Mouse (Mus musculus) retina, adult 2 months (tissue): ENCODE measurements around the gene Ermard.
A peak's percentile ranks its signal among the peaks of the same experiment; 100 is the strongest.

ENCODE experiments used
- DNase-seq: peaks from one replicate; pipeline ENCODE4 v3.0.0-alpha.2; 2012; ENCODE audit warnings: low read depth, low spot score

The Ermard gene

GRCm38 (mm10) chr17:15060356-15060755, 19.3 kb downstream of the Ermard start:
- no peak for DNase-seq

GRCm38 (mm10) chr17:15065391-15066024, 24.5 kb downstream of the Ermard start:
- DNase-seq: peak; percentile 64

- no peak for DNase-seq
These were observed 25.1 kb downstream of the Ermard start for GRCm38 (mm10) chr17:15066066-15066465.

DNA sequence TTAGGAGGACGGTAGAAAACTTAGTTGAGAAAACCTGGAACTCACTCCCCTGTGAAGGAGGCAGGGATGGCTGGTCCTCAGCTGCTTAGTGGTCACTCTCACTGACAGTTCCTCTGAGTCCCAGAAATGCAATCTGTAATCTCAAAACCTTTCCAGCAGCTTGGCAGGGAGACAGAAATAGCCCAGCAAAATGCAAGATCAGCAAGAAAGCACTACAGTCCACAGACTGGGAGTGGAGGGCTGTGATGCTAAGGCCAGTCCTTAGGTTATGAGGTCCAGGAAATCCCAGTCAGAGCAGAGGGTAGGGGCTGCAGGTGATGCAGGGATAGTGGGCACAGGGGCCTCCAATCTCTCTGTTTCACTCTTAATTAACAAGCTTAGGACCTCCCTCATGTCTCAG, 25.9 kb downstream of the Ermard start:
- DNase-seq: no peak

DNA sequence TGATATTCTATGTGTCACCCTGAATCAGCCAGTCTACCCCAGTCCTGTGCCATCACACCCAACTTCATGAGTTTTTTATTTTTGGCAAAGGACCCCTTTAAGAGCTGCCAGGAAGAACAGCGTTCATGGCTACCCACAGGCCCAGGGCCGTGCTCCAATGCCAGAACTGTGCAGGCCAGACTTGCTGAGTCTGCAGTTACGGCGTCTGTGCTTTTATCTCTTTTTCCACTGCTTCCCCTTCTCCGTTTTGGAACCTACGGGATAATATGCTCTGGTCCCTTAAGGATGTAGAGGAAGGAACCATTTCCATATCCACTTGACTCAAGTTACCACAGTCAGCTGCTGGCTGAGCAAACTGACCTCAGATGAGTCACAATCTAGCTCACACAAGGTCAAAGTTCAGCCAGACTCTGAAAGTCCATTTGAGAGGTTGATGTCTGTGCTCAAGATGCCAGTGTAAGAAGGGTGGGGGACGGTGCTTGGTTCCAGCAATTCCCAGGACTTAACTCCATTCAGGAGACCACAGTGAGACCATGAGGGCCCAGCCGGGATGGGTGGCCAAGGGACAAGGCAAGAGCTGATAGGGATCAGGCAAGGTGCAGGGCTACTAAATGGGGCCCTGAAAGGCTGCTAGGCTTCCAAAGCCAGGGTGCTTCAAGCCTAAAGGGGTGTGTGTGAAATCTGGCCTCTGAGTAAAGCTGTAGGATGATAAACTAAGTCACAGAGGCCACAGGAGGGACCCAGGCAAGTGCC, 27.2 kb downstream of the Ermard start:
- no peak for DNase-seq

DNA sequence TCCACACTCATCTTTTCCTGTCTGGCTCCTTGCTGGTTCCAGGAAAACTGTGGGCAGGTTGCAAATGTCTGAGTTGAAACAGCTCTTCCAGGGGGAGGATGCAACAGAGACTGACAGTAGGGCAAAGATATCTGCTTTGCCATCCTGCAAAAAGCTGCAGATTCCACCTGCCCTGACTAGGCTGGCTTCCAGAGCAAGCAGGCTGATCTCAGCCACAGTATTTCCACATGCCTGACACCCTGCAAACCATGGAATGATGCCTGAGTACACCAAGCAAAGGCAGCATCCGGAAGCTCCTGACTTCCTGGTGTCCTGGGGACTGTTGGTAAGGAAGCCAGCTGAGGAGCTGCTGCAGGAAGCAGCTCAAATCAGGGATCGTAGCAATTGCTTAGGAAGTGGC, 28.1 kb downstream of the Ermard start:
- no peak for DNase-seq

GRCm38 (mm10) chr17:15072211-15072610, 31.2 kb downstream of the Ermard start:
- DNase-seq: no peak

DNA sequence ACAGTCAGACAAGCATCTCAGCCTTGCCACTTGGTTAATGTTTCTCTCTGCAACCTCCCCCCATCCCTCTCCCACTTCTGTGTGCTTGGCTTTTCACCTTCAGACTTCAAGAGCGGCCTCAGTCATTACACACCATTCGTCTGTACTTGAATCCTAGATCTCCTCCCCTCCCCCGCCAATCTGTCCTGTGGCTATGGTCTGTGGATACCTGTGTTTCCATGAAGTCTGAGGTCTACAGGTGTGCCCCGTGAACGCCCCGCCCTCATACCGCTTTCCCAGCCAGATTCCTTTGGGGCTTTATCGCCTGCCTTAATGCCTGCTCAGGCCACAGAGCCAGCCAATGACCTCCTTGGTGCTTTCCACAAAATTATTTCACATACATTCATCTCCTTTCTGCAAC, 34.0 kb downstream of the Ermard start:
- DNase-seq: no peak

DNA sequence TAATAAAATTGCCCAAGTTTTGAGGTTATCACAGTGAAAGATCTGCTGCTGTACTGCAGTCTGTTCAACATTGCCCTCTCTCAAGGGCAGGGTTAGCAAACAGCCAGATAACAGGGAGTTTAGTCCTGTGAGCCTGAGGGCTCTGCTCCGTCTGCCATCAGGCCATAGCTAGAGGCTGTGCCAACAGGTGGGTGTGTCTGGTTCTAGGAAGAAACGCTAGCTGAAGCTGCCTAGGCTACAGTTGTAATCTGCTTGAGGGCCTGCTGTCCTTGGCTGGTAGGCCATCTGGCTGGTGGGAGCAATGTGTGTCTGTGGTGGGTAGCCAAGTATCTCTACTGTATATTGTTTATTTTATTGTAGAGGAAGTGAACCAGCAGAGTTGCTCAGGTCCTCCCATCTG, 36.5 kb downstream of the Ermard start:
- DNase-seq: no peak

DNA sequence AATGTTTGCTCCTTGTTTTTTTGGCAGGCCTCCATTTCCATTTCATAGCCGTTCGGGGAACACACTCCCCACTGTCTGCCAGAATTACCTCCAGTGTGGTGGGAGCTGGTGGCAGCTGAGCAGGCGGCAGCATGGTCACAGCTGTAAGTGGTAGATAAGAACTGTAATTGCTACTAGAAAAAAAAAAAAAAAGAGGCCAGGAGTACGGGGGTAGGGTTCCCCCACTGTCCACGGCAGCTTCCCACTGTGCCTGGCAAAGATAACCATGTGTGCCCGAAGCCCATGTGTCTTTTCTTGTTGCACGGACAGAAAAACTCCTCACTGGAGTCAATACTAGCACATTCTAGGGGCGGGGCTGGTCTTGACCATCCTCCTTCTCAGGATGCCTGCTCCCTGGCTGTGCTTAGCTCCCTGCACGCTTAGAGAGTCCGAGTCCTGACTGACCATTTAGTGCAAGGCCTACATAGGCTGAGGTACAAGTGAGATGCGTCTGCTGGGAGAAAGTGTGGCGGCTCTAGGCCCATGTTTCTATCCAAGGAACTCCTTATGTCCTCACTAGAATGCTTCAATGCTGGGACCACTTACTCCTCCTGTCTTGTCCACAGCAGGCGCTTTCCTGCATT, 43.3 kb downstream of the Ermard start:
- DNase-seq: no peak

- DNase-seq: no peak
These were observed 44.0 kb downstream of the Ermard start for GRCm38 (mm10) chr17:15085006-15085405.

DNA sequence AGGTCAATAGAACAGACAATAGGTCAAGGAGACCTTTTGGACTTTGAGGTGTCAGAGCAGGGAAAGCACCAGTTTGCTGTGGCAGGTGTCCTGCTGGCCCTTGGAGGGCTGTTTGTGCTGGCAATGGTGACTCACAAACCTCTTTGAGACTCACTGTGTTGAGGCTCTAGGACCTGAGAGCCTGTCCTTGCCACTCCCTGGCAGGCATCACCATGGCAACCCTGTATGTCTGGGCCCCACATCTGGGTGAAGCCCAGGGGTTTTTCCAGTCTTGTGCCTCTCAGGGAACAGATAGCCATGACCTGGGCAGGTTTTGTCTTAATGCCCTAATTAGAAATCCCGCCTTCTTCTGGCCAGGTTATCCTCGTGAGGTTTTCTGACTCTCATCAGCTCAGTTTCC, 47.2 kb downstream of the Ermard start:
- no peak for DNase-seq

DNA sequence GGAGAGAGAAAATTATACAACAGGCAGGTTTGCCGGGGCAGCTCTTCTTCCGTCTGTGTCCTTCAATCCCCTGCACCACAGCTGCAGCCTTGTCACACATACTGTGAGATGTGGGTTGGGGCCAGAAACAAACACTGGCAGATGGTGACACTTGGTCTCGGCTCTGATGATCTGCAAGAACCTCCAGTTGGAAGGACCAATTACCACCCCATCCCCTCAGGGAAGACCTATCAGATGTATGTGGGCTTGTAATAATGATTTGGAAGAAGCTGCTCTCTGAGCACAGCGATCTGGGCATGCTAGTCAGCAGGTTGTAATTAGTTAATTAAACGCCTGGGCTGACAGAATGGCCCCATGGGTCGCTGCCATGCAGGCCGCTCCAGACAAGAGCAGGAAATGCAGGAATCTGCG, 47.6 kb downstream of the Ermard start:
- no peak for DNase-seq

- no peak for DNase-seq
These were observed 50.7 kb downstream of the Ermard start for GRCm38 (mm10) chr17:15091739-15092138.

DNA sequence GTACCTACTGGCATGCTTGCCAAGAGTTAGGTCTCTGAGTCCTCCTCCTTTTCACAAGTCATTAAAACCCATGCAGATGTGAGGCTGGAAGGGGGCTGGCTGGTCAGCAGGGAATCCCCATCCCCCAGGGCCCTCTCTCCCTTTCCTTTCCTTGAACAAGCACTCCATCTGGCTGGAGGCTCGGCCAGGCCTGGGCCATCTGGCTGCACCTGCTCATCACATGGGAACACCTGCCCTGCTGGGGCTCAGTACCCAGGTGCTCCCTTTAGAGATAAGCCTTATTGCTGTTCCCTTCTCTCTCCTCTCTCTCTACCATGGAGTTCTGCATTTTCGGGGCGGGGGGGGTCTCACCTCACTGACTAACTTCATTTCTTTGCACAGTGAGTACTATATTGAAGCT, 52.5 kb downstream of the Ermard start:
- DNase-seq: no peak

GRCm38 (mm10) chr17:15096853-15097252, 55.8 kb downstream of the Ermard start:
- no peak for DNase-seq

DNA sequence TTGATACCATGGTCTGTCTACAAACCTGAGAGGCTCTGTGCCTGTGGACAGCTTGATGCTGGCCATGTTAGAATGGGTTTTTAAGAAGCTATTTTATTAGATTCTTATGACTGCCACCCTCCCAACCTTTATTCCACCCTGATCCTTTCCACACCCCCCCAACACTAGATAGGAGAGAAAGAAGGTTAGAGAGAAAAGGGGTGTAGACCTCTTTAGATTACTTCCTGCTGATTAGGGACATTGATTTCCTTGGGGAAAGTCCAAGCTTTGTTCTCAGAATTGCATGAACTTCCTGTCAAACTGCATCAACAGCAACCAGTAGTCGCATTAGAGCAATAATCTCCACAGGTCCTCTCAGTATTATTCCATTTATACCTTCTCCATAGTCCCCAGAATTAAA, 57.7 kb downstream of the Ermard start:
- no peak for DNase-seq

DNA sequence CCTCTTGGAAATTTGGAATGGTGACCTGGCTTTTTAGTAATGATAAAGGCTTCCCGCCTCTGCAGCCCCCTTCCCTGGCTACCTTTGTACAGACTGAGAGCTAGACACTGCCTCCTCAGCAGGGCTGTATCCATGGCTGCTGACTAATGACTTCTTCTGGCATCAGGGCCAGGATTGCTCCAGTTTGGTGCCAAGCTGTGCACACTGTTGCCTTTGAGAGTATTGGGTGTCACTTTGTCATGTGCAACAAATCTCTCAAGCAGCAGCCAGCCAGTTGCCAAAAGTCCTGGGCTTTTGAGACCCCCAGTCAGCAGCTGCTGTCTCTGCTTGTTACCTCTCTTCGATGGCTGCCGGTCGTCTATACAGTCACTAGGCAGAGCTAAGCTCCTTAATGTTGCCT, 60.3 kb downstream of the Ermard start:
- DNase-seq: no peak

- no peak for DNase-seq
These were observed 66.2 kb downstream of the Ermard start for GRCm38 (mm10) chr17:15107143-15107649.

DNA sequence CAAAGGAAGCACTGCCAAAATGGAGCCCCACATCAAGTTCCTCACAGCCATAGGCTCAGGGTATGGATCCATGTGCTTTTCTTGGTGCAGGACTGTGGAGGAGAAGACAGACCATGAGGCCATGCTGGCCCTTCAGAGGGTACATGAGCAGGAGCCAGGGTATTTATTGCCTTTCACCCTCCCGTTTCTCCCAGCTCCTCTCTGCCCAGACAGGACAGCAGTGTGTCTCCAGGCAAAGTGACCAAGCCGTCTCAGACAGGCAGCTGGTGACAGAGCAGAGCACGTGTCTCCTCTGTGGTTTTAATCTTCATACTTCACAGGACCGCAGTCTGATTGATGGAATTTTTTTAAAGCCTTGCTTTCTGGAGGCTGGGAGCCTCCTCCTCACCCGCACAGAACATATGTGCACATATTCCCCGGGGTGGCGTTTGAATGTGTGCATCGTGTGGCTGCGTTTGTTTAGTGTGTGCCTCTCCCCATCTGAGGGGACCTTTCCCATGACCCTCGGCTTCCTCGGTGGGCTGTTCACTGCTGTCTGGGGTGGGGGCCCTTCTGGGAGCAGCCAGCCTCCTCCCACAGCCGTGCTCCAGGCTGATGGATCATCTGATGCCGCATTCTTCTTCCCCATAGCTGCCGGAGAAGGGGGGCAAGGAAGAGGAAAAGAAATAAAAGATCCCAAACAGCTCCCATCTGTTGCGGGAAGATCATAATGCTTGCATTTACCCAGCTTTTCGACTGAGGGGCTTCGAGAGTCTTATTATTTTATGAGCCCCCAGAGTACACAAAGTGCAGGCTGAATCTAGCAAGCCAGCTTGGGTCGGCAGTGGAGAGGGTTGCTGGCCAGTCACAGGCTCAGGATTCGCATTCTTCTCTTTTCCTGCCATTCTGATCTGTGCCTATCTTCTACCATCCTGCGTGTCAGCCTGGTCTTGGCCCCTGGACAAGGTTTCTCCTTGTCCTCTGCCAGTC, 67.7 kb downstream of the Ermard start:
- DNase-seq: no peak

DNA sequence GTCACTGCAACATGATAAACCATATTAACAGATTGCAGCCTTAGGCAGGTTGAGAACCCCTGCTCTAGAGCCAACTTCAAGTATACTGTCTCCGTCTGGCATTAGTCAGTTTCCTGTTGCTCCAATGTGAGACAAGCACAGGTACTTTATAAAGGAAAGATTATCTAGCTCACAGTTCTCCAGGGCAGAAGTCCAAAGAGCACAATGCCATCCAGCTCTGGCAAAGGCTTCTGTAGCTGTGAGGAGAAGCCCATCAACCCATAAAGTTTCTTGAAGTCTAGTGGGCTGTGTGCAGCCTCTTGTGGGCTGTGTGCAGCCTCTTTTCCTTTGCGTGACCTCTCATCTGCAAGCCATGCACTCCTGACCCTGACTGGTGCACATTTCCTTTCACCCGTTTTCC, 74.5 kb downstream of the Ermard start:
- DNase-seq: no peak

DNA sequence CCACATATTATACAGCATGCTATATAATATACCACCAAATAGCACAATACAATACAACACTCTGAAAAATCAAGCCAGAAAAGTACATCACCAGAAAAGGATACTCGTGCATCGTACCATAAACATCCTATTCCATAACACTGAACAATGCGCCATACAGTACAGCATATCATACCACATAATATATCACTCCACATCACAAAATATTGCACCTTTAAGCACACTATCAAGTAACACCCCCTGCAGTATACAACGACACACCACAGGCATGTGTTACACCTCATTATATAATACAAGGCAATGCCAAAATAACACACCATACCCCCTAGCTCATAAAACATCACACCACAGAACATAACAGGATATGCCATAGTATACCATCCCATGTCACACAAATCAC, 79.1 kb downstream of the Ermard start:
- DNase-seq: no peak
